Mouse (Mus musculus) cerebellum, adult 2 months (tissue): Measurements from ENCODE around the gene Prokr1.

Experiments
- CTCF ChIP-seq: fragments of 200-500 bp; IDR thresholded peaks from 2 replicates; pipeline ENCODE4 v1.5.1; 2011; ENCODE audit warnings: low read depth, mild to moderate bottlenecking, control low read depth, low read length, moderate library complexity, borderline replicate concordance; ENCODE audit not compliant: insufficient read depth
- POLR2A ChIP-seq: fragments of 200-500 bp; IDR thresholded peaks from 2 replicates; pipeline ENCODE4 v1.6.1; 2011; ENCODE audit warnings: low read length, control low read depth, borderline replicate concordance; ENCODE audit not compliant: insufficient read depth

DNA sequence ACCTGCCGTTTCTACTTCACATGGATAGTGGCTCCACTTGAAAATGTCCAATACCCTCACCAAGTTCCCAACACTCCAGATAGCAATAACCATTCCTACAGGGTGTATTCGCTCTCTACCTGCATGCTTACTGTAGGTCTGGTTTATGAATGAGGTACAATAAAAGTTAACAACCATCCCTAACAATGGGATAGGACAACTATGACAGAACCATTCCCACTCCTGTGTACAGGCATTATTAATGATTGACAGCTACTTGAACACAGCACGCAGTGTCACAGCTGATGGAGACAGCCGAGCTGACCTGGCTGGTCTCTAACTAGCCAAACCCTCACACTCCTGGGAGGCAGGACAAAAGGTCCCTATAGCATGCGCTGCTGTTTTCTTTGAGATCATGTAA, 52.9 kb downstream of the Prokr1 start:
- no peak for TF ChIP-seq CTCF
- no peak for TF ChIP-seq POLR2A
